Mouse (Mus musculus) thymus, postnatal 0 days (tissue): ENCODE data around the gene Robo1. TPM values are rescaled to one million over a fixed set of nuclear protein-coding genes. Genes with fewer than 3 reads are reported as not detected.

ENCODE experiments used
- DNase-seq: peaks from one replicate; pipeline ENCODE4 v3.0.0-alpha.2; 2015; ENCODE audit warnings: low spot score
- polyA plus RNA-seq: library from polyadenylated mRNA; unstranded; fragments of >200 nt; fragmentation: Nextera tagmentation; extraction: Ambion mirVana; gene quantifications from 2 replicates; pipeline ENCODE4 v1.2.1, GENCODE M21; 2015

The Robo1 gene
- polyA plus RNA-seq, 1 experiment from 2014 or later, result 4.2 TPM

- DNase-seq, result no peak
Measured at GRCm38 (mm10) chr16:73083077-73083476, 775.0 kb downstream of the Robo1 start.
